Mouse (Mus musculus) natural killer cell, adult 2 months (primary cell): ENCODE measurements around the gene Gm10300.

Experiments used
- DNase-seq, 2 experiments: peaks; one replicate each; pipeline ENCODE4 v3.0.0; 2022; ENCODE audit warnings: low spot score in 2 of 2

Gm10300 gene

GRCm38 (mm10) chr4:132074077-132074932 lies at the start of gene Gm10300:
Gene Gm10300 (plus strand): TSS chr4:132074697.
- peak; percentile 53 to 58 for DNase-seq

GRCm38 (mm10) chr4:132025264-132025663 lies 49.2 kb upstream of the Gm10300 start:
- DNase-seq, result no peak

- no peak for DNase-seq
Measured at GRCm38 (mm10) chr4:132025738-132026527, 48.6 kb upstream of the Gm10300 start.

DNA sequence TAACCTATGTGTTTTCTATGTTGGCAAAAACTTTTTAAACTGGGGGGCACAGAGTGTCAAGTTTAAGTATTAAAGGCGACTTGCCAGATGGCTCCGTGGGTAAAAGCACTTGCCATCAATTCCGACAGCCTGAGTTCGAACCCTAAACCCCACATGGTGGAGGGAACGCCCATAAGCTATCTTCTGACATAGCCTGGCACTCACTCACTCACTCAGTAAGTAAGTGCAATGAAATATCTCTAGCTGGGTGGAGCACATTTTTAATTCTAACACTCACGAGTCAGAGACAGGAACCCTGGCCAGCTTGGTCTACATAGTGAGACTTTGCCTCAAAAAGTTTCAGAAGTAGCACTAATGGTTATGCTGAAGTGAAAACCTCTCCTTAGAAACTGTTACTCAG lies 47.3 kb upstream of the Gm10300 start:
- no peak for DNase-seq

DNA sequence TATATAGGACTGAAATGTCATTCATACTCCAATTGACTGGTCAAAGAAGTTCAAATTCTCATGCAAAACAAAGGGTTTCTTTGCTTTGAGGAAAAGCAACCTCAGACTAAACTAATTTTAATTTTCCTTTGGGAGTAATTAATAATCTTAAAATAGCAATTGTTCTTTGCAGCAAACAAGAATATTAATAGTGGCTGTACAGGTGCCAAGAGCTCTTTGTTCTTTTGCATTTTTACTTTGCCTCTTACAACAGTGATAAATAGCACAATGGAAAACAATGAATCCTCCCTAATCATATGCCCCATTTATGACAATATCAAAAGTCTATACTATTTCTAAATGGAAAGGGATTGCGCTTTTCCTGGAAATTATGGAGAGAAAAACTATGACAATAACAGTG lies 46.7 kb upstream of the Gm10300 start:
- DNase-seq, result no peak

DNA sequence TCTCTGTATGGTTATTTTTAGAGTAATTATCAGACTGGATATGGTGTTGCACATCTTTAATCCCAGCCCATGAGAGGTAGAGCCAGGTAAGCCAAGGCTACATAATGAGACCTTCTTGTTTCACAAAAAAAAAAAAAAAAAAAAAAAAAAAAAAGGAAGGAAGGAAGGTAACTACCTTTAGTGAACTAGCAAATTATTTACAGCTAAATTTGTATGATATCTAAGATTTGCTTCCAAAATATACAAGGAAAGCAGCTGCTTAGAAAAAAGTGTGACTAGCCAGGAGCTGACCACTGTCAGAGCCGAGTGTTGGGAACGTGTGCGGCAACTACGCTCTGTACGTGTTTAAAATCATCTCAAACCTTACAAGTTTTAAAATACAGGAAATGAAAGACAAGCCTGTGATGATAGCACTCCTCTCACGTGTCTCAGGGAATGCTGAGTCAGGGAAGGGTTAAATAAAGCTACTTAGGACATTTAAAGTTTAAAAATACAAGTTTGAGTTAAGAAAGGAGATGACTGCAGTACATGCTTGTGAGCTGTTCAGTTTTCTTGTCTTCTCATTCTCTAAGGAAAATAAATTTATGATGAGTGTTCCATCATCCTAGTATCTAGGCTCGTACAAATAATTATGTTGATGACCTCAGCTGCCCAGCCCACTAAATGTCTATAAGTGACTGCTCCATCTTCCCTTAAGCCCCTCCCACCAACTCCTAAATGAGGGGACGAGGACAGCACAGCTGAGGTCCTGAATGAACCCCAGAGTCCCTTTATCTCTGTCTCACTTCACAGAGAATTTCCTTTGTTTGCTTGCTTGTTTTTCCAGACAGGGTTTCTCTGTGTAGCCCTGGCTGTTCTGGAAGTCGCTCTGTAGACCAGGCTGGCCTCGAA lies 44.4 kb upstream of the Gm10300 start:
- no peak for DNase-seq

DNA sequence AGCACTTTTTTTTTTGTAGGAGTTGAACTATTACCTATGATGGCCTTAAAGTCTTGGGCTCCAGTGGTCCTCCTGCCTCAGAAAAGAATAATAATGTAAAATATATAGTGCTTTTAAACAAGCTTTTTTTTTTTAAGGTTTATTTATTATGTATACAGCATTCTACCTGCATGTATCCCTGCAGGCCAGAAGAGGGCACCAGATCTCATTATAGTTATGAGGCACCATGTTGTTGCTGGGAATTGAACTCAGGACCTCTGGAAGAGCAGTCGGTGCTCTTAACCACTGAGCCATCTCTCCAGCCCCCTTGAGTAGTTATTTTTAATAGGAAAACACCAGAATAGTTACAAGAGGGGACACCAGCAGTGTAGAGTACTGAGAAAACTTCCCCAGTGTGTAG lies 41.3 kb upstream of the Gm10300 start:
- DNase-seq, result peak; percentile 12 to 23

DNA sequence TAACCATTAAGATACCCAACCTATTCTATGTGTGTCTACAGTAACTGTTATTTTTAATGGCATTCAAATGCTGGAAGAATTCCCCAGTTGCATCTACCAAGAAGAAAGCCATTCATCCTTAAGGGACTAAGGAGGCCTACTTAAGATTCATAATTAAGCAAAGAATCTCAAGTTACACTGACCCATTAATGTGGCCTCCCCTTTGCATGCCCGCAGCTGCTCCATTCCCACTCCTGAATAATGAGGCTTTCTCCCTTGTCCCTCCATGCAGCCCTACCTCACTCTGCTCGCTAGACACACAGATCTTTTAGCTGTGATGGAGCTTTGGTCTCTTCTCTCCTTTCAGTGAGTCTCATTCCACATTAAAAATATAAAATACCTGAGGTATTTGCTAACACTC lies 40.3 kb upstream of the Gm10300 start:
- no peak for DNase-seq

GRCm38 (mm10) chr4:132037137-132037536 lies 37.4 kb upstream of the Gm10300 start:
- no peak for DNase-seq

- DNase-seq, result no peak
Measured at GRCm38 (mm10) chr4:132037991-132038390, 36.5 kb upstream of the Gm10300 start.

GRCm38 (mm10) chr4:132038809-132039208 lies 35.7 kb upstream of the Gm10300 start:
- no peak for DNase-seq

DNA sequence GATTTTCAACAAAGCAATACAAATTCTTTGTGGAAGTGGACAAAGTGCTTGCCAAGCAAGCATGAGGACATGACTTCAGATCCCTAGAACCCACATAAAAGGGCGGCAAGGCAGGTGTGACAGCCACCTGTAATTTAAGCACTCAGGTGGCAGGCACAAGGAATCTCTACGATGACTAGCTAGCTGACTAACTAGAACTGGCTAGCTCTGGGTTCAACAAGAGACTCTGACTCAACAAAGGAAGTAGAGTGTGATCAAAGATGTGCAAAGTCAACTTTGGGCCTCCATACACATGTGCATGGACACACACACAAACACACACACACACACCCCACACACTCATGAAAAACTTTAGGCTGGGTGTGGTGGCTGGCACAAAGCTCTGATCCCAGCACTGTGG lies 35.0 kb upstream of the Gm10300 start:
- DNase-seq, result peak; percentile 15 to 17

GRCm38 (mm10) chr4:132039975-132040645 lies 34.4 kb upstream of the Gm10300 start:
- DNase-seq, result peak; percentile 83 to 85

DNA sequence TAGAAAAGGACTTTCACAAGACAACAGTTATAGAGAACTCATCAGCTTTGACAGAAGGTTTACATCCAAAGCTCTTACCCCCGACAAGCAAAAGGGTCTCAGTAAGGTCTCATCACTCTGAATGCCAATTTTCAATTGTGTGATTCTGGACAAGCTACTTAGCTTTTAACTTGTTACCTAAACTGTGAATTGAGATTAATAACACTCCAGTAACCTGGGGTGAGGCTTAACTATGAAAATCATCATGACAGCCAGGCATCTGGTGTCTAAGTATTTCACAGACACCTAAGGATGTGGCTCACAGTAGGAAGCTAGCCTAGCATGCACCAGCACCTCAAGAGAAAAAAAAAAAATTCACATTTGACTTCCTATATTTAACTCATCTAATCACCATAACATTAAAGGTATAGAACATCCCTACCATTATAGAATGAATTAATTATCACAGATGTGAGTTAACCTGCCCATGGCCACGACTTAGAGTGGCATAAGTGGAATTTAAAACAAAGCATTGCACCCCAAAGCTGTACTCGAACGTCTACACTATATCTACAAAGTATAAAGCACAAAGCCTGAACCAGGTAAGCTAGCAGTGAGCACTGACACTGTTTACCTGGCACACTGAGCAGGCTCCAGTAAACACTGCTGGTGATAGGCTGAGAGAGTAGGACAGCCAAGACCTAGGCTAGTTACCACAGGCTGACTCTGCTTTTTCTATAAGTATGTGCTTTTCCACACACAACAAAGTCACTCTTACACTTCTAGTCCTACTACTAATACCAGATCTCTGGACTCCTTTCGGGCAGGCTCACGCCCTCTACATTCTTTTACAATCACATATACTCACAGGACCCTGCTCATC lies 32.8 kb upstream of the Gm10300 start:
- peak; percentile 19 to 24 for DNase-seq

DNA sequence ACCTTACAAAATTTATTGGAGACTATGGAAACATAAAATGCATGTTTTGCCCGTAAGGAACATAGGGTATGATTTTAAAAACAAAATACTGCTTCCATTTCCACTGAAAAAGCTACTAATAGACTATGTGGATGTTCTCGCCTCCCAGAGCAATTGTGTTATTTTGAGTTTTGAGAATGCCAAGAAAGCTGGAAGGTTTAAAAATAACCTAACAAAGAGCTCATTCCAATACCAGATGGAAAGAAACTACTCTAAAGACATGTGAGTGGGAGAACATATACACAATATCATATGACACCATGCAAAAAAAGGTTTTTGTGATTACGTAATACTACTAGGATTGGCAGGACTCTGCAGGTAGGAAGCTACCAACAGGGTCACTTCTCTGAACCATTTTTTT lies 30.8 kb upstream of the Gm10300 start:
- no peak for DNase-seq

DNA sequence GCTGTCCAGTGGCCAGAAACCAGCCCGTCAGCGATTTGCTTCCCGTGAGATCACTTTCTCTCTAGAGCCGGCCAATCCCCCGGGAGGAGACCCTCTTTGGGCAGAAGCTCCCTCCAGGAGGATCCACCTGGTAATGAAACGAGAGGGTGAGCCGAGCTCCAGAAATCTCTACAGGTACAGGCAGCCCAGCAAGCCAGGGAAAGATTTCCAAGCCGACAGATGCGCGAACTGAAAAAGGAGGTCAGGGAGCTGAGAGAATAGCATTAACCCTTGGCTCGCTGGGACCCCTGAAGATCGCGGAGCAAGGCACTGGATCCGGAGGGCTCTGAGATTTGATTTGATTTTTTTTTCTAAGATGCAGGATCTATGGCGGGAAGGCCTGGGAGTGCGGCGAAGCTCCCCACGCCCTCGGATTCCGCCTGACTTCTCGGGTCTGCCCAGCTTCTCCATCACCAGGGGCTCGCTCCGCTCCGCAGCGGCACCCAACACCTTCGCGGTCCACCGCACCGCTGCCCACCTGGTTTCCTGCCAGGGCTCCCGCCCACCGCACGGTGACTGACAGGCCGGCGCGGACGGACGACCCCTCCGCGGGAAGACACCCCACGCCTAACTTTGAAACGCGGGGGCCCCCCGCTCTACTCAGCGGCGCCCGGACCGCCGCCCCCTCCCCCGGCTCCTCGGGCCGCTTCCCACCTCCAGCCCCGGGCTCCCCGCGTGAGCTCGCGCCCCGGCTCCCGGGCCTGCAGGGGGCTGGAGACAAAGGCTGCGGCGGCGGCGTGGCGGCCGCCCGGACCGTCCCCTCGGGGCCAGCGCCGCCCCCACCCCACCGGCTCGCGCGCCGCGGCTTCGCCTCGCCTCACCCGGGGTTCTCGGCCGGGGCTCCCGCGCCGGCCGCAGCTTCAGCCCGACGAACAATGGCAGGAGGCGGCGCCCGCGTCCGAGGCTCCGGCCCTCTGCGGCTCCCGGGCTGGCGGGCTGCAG lies 26.2 kb upstream of the Gm10300 start:
- peak; percentile 26 to 47 for DNase-seq

DNA sequence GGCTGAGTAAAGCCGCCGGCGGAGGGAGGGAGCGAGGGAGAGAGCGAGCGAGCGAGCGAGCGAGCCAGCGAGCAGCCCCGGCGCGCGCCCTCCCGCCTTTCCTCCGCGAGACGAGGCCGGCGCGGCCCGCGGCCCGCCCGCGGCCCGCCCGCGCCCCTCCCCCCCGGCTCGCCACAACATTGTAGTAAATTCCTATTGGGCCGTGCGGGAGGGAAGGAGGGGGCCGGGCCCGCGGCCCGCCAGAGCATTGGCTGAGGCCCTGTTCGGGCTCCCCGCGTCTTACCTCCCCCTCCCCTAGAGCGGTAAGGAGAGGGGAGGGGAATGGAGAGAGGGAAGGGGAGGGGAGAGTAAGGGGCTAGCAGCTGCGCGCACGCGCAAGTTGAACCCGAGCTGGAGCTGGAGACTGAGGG lies 25.5 kb upstream of the Gm10300 start:
- DNase-seq, result peak; percentile 64 to 72

- DNase-seq, result no peak
Measured at GRCm38 (mm10) chr4:132049549-132050200, 24.8 kb upstream of the Gm10300 start.
